Mouse (Mus musculus) erythroblast, embryonic 14.5 days (primary cell): ENCODE data around the gene Gm13030. TPM values are rescaled to one million over a fixed set of nuclear protein-coding genes. Genes with fewer than 3 reads are reported as not detected.
"Not testable (repeated sequence)": the region's sequence is repeated elsewhere in the genome, so short reads cannot be mapped to it uniquely, and the experiment has no call there.

ENCODE experiments used
- H3K27me3 ChIP-seq: 2 replicates; pipeline ENCODE4 v1.6.1; 2012; ENCODE audit warnings: inconsistent platforms; ENCODE audit not compliant: control insufficient read depth
- H3K36me3 ChIP-seq: 2 replicates; pipeline ENCODE4 v1.6.1; 2012; ENCODE audit warnings: mild to moderate bottlenecking, inconsistent platforms; ENCODE audit not compliant: control insufficient read depth
- H3K4me1 ChIP-seq: 2 replicates; pipeline ENCODE4 v1.6.1; 2012; ENCODE audit warnings: inconsistent platforms; ENCODE audit not compliant: control insufficient read depth
- H3K4me3 ChIP-seq: replicated peaks from 2 replicates; pipeline ENCODE3; 2012; ENCODE audit warnings: moderate library complexity, mild to moderate bottlenecking, inconsistent platforms
- H3K9me3 ChIP-seq: 2 replicates; pipeline ENCODE4 v1.6.1; 2012; ENCODE audit warnings: low read length, inconsistent platforms, mixed read lengths; ENCODE audit not compliant: control insufficient read depth
- GATA1 ChIP-seq: IDR thresholded peaks from 2 replicates; pipeline ENCODE4 v1.6.1; 2012; ENCODE audit warnings: low read length, inconsistent platforms, mixed read lengths
- TAL1 ChIP-seq: IDR thresholded peaks from 3 replicates; pipeline ENCODE4 v1.6.1; 2012; ENCODE audit warnings: low read length, inconsistent platforms, mixed read lengths
- polyA plus RNA-seq: library from polyadenylated mRNA; stranded (reverse); fragments of >175 nt; gene quantifications from 2 replicates; pipeline ENCODE4 v1.2.3, GENCODE M21; 2012

The Gm13030 gene
- polyA plus RNA-seq: not detected in 2 replicates

DNA sequence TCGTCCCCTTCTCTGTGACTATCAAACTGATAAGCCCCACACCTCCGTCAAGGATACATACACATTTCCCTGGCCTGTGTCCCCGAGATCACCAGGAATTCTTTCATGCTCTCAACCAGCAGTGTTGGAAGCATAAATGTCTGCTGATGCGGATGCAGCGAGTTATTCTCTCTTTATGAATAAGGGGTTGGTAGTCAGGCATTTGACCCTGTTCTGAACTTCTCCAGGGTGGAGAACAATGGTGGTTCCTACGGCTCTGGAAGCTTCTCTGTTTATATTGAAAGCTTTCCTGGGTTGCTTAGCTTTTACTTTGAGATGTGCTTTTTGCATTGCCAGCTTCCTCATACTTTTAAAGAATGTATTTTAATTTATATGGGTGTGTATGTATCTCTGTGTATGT lies at the start of gene Gm13030:
Gm13030 (minus strand) TSS at position 101 of the 400 bp plus-strand sequence.
- Histone ChIP-seq H3K9me3 (no peaks in the 10 kb centered on the region; the same call in 1 of the 2 replicates), H3K4me1 (no peaks in the 10 kb centered on the region), H3K36me3 (no peaks in the 10 kb centered on the region), H3K27me3 (no peaks in the 10 kb centered on the region), H3K4me3 (no peak within 1 kb of the TSS)
- TF ChIP-seq TAL1: no peak
- TF ChIP-seq GATA1: no peak

DNA sequence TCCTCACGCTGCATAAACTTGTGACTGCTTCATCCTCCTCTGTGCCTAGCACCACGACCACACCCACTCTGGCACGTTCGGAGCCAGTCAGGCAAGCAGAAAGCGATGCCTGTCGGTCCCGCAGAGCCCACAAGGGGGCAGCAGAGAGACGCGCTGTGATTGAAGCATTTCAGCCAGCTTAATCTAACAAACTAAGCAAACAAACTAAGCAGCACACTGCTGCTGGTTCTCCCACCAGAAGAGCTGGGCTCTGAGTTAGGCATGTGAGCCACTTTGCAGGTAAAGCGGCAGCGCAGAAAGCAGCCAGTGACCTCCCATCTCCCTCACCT lies 48.3 kb upstream of the Gm13030 start:
- Histone ChIP-seq H3K9me3 (peaks cover 2% of the 10 kb centered on the region; the same call in 1 of the 2 replicates), H3K36me3 (no peaks in the 10 kb centered on the region), H3K4me1 (peaks cover 4% of the 10 kb centered on the region), H3K27me3 (peaks cover 5% of the 10 kb centered on the region), H3K4me3 (no peak overlapping the region)
- TF ChIP-seq GATA1: no peak
- no peak for TF ChIP-seq TAL1

DNA sequence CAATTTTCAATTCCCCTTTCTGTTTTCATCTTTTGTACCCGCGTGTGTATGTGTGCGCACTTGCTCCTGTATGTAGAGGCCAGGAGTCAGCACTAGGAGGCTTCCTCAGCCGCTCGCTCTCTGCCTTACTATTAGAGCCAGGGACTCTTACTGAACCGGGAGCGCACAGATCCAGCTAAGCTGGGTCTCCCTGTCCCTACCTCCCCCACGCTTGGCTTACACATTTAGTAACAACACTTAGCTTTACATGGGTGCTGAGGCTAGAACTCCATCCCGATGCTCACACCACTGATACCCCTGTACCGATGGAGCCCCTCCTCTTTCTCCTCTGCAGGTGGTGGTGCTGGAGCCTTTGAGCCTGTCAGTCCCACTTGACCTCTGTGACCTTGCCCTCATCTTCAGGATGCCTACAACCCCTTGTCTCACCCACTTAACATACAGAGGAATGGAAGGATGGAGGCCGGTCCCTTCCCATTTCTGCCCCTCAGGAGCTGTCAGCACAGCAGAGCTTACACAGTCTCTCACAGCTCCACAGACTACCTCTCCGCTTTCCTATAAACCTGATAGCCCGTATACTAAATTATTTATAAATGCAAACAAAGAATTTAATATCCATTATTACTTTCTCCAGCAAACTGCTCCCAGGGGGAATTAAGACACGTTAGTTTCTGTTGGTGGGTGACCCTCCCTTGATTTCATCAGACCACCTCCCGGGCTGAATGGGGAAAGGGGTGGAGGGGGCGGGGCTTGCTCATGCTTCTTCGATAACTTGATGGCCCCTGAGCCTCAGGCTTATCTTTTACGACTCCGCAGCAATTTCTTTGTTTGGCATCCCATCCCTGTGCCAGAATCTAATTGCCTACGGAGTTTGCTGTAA lies 47.7 kb upstream of the Gm13030 start:
- Histone ChIP-seq H3K27me3 (peaks cover 5% of the 10 kb centered on the region), H3K4me3 (no peak overlapping the region), H3K36me3 (no peaks in the 10 kb centered on the region), H3K9me3 (peaks cover 3% of the 10 kb centered on the region; the same call in 1 of the 2 replicates), H3K4me1 (peaks cover 4% of the 10 kb centered on the region)
- TF ChIP-seq TAL1 (no peak), GATA1 (no peak)

DNA sequence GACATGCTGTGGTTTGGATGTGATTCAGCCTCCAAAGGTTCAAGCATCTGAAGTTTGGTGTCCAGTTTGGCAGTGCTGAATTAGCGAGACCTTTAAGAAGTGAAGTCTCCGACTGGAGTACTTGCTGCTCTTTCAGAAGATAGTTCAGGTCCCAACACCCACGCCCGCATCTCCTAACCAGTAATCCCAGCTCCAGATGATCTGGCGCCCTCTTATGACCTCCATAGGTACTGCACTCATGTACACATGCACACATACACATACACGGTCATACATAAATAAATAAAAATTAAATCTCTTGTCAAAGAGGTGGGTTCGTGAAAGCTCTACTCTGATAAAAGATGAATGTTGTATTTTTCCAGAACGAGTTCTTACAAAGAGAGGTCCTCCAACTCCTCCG lies 43.5 kb upstream of the Gm13030 start:
- Histone ChIP-seq H3K4me1 (peaks cover 18% of the 10 kb centered on the region), H3K27me3 (peaks cover 17% of the 10 kb centered on the region), H3K36me3 (no peaks in the 10 kb centered on the region), H3K4me3 (no peak overlapping the region), H3K9me3 (peaks cover 3% of the 10 kb centered on the region; the same call in 1 of the 2 replicates)
- no peak for TF ChIP-seq TAL1
- no peak for TF ChIP-seq GATA1

DNA sequence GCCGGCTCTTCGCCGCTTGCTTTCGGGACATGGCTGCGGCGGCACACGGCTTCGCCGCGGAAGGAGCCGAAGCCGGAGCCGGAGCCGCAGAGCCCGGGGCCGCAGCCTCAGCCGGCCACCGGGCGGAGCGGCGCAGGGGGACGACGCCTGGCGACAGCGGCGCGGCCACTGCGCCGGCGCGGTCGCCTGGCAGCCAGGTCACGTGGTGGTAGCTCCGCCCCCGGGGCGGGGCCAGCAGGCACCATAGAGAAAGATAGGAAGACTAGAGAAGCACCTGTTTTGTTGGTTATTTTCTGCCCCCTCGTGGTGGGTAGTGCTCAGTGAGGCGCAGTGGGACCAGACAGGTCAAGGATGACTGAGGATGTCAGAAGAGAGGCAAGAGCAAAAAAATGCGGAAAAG lies 40.0 kb upstream of the Gm13030 start, which contains the start of gene Otud3:
Otud3 (minus strand) TSS at position 149 of the 400 bp plus-strand sequence.
- TF ChIP-seq TAL1 (no peak), GATA1 (no peak)
- Histone ChIP-seq H3K4me3 (peak within 1 kb of the TSS; percentile 80), H3K9me3 (peaks cover 3% of the 10 kb centered on the region; the same call in 1 of the 2 replicates), H3K4me1 (peaks cover 25% of the 10 kb centered on the region), H3K27me3 (peaks cover 14% of the 10 kb centered on the region), H3K36me3 (peaks cover 3% of the 10 kb centered on the region)

DNA sequence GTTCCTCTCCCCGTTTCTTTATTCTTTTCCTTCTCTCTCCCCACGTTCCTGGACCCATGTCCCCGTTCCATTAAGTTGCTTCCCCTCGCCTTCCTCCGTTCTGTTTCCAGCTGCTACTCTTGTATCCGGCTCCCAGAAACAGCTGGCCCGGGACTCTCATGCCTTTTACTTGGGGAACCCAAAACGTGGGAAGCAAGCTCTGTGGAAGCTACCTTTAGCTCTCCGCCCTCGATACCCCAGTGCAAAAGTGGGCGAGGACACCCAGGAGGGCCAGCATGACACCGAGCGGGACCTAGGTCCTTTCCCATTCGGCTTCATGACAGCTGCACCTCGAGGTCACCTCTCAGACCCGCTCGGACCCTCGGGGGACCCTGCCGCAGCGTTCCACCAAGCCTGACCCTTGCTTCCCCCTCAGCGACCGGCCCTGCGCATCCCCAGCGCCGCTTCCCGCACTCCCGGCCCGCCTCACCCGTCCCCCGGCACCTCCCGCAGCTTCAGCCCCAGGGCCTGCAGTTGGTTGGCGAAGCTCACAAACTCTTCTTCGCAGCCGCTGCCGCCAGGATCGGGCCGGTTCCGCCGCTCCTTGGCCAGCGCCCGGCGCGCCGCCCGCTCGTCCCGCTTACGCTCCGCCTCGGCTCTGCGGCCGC lies 39.5 kb upstream of the Gm13030 start:
- TF ChIP-seq GATA1: no peak
- no peak for TF ChIP-seq TAL1
- peaks cover 25% of the 10 kb centered on the region for H3K4me1 ChIP-seq
- peaks cover 4% of the 10 kb centered on the region for H3K36me3 ChIP-seq
- peaks cover 14% of the 10 kb centered on the region for H3K27me3 ChIP-seq
- H3K9me3 ChIP-seq: peaks cover 3% of the 10 kb centered on the region; the same call in 1 of the 2 replicates
- peak overlapping the region; percentile 80 for H3K4me3 ChIP-seq

DNA sequence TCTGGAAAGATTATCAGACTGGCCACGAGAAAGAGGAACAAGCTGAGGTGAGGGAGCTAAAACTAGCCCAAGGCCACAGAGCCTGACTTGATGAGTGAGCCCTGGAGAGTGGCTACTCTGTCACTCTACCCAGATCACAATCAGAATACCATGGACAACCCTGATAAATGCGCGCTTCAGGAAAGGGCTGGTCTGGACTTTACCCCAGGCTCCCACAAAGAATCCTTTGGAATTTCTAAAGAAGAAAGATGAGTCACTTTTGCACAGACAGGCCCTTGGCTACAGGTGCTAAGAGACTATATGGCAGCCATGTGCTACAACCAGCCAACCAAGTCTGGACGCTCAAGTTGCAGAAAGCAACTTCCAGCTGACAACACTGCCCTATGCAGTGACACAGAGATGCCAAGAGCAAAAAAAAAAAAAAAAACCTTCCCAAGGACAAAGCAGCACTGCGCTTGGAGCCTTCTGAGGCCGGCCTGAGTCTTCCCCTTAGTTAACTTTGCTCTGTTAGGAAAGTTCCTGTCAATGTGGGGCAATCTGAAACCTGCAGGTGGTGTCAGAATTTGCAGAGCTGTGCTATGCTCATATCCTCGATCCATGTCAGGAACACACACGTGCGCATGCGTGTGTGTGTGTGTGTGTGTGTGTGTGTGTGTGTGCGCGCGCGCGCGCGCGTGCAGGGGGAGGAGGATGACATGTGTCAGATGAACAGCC lies 32.0 kb upstream of the Gm13030 start:
- peaks cover 8% of the 10 kb centered on the region for H3K4me1 ChIP-seq
- no peaks in the 10 kb centered on the region for H3K27me3 ChIP-seq
- H3K9me3 ChIP-seq: no peaks in the 10 kb centered on the region
- no peak for TF ChIP-seq TAL1
- TF ChIP-seq GATA1: no peak
- no peak overlapping the region for H3K4me3 ChIP-seq
- peaks cover 36% of the 10 kb centered on the region for H3K36me3 ChIP-seq

DNA sequence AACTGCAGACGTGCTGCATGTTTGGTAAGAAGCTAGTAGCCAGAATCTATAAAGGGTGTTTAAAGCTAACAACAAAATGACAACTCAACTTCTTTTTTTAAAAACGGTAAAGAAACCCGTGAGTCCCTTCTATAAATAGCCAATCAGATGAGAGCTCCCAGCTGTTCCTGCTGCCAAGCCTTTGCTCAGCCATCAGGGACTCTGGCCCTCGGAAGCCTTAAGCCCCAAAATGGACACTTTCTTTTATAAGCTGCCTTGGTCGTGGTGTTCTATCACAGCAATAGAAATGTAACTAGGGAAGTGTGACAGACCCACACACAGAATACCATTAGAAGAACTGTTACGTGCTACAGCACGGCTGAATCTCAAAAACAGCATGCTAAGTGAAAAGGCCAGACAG lies 25.6 kb upstream of the Gm13030 start:
- Histone ChIP-seq H3K36me3 (peaks cover 40% of the 10 kb centered on the region), H3K27me3 (no peaks in the 10 kb centered on the region), H3K4me1 (no peaks in the 10 kb centered on the region), H3K9me3 (no peaks in the 10 kb centered on the region), H3K4me3 (no peak overlapping the region)
- TF ChIP-seq GATA1 (no peak), TAL1 (no peak)

DNA sequence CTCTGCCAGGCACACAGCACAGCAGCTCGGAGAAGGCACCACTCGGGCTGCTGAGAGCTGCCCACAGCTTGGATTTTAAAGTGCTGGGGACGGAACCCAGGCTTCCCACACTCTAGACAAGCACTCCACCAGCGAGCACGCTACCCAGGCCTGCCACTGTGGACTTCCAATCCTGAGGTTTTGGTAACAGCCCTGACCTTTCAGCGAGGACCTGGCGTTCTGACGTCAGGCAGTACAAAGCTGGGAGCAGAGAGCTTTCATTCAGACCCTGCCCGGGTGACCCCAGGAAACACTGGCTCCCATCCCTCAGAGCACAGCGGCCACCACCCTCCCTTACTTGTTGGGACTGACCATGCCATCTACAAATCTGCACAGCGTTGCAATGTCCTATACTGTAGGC lies 20.0 kb upstream of the Gm13030 start:
- H3K27me3 ChIP-seq, H3K4me1 ChIP-seq, H3K9me3 ChIP-seq, H3K4me3 ChIP-seq: not testable (repeated sequence)
- H3K36me3 ChIP-seq: peaks cover 21% of the 10 kb centered on the region
